Mouse (Mus musculus) hindbrain, embryonic 11.5 days (tissue): Measurements from ENCODE around the gene Spred2. TPM values are rescaled to one million over a fixed set of nuclear protein-coding genes. Genes with fewer than 3 reads are reported as not detected.
"Not testable (repeated sequence)": the region's sequence is repeated elsewhere in the genome, so short reads cannot be mapped to it uniquely, and the experiment has no call there.

Experiments
- ATAC-seq: fragments of 200-750 bp; cut with Nextera tagmentation; 2 replicates; pipeline ENCODE4 v1.8.0; 2017; ENCODE audit warnings: mild to moderate bottlenecking, moderate TSS enrichment, moderate library complexity; ENCODE audit not compliant: low FRiP score
- DNase-seq: peaks from one replicate; pipeline ENCODE4 v3.0.0-alpha.2; 2015; ENCODE audit warnings: low spot score
- H3K27ac ChIP-seq: fragments of 300-500 bp; sonication (generic); 2 replicates; pipeline ENCODE4 v1.5.1; 2014; ENCODE audit warnings: mild to moderate bottlenecking, low read depth, low read length
- H3K27me3 ChIP-seq: fragments of 300-500 bp; sonication (generic); 2 replicates; pipeline ENCODE4 v1.6.1; 2014; ENCODE audit warnings: mild to moderate bottlenecking, low read length, moderate library complexity, mixed read lengths; ENCODE audit not compliant: control insufficient read depth, insufficient read depth
- H3K36me3 ChIP-seq: fragments of 300-500 bp; sonication (generic); 2 replicates; pipeline ENCODE4 v1.6.1; 2014; ENCODE audit warnings: mild to moderate bottlenecking, low read length, moderate library complexity, mixed read lengths; ENCODE audit not compliant: control insufficient read depth, insufficient read depth
- H3K4me1 ChIP-seq: fragments of 300-500 bp; sonication (generic); replicated peaks from 2 replicates; pipeline ENCODE4 v1.6.1; 2014; ENCODE audit warnings: low read length, mixed read lengths; ENCODE audit not compliant: control insufficient read depth, insufficient read depth
- H3K4me2 ChIP-seq: fragments of 300-500 bp; sonication (generic); replicated peaks from 2 replicates; pipeline ENCODE4 v1.6.1; 2014; ENCODE audit warnings: mild to moderate bottlenecking, low read depth, low read length
- H3K4me3 ChIP-seq: fragments of 300-500 bp; sonication (generic); 2 replicates; pipeline ENCODE4 v1.5.1; 2014; ENCODE audit warnings: low read depth, low read length
- H3K9ac ChIP-seq: fragments of 300-500 bp; sonication (generic); 2 replicates; pipeline ENCODE4 v1.6.1; 2014; ENCODE audit warnings: low read depth, low read length
- H3K9me3 ChIP-seq: fragments of 300-500 bp; sonication (generic); 2 replicates; pipeline ENCODE4 v1.6.1; 2016; ENCODE audit warnings: low read length; ENCODE audit not compliant: control insufficient read depth
- WGBS: fragments of 180-500 bp; shearing (Covaris S2); extraction: QIAGEN DNeasy Blood & Tissue Kit; methylation state at CpG from one replicate; pipeline ENCODE4 v1.1.7; 2014; 5-methylcytosine and 5-hydroxymethylcytosine counted together
- polyA plus RNA-seq: library from polyadenylated mRNA; unstranded; fragments of >200 nt; fragmentation: Nextera tagmentation; extraction: Ambion mirVana; gene quantifications from 2 replicates; pipeline ENCODE4 v1.2.1, GENCODE M21; 2014

The Spred2 gene
- polyA plus RNA-seq, 1 experiment from 2014 or later = 6.2 TPM

GRCm38 (mm10) chr11:20022462-20022861 lies 98.3 kb downstream of the Spred2 start:
- H3K36me3 ChIP-seq = peaks cover 30% of the 10 kb centered on the region
- no peaks in the 10 kb centered on the region for H3K4me1 ChIP-seq
- H3K9ac ChIP-seq = no peak overlapping the region
- H3K27ac ChIP-seq = no peak overlapping the region
- H3K27me3 ChIP-seq = no peaks in the 10 kb centered on the region
- no peak overlapping the region for H3K4me3 ChIP-seq
- WGBS = 88% methylated on average over 2 of the region's 2 CpGs
- ATAC-seq (no peak), DNase-seq (no peak)
- H3K4me2 ChIP-seq = no peak overlapping the region
- peaks cover 6% of the 10 kb centered on the region; the same call in 1 of the 2 replicates for H3K9me3 ChIP-seq

GRCm38 (mm10) chr11:20022911-20023482 lies 98.8 kb downstream of the Spred2 start:
- peaks cover 6% of the 10 kb centered on the region; the same call in 1 of the 2 replicates for H3K9me3 ChIP-seq
- DNase-seq (no peak), ATAC-seq (no peak)
- peaks cover 29% of the 10 kb centered on the region for H3K36me3 ChIP-seq
- no peak overlapping the region for H3K4me2 ChIP-seq
- H3K9ac ChIP-seq = no peak overlapping the region
- no peaks in the 10 kb centered on the region for H3K27me3 ChIP-seq
- H3K4me3 ChIP-seq = no peak overlapping the region
- WGBS = 91% methylated on average over 14 of the region's 14 CpGs
- H3K27ac ChIP-seq = no peak overlapping the region
- no peaks in the 10 kb centered on the region for H3K4me1 ChIP-seq

- no peak overlapping the region for H3K4me2 ChIP-seq
- H3K27me3 ChIP-seq = no peaks in the 10 kb centered on the region
- no peak for ATAC-seq
- H3K9ac ChIP-seq = no peak overlapping the region
- peaks cover 5% of the 10 kb centered on the region; the same call in 1 of the 2 replicates for H3K9me3 ChIP-seq
- H3K27ac ChIP-seq = no peak overlapping the region
- WGBS = 65% methylated on average over 11 of the region's 11 CpGs
- no peak for DNase-seq
- peaks cover 7% of the 10 kb centered on the region for H3K36me3 ChIP-seq
- no peaks in the 10 kb centered on the region for H3K4me1 ChIP-seq
- H3K4me3 ChIP-seq = no peak overlapping the region
Observed at GRCm38 (mm10) chr11:20025899-20026298, 101.7 kb downstream of the Spred2 start.

- 83% methylated on average over 9 of the region's 9 CpGs for WGBS
- ATAC-seq (no peak), DNase-seq (no peak)
Observed at GRCm38 (mm10) chr11:20027719-20028118, 103.5 kb downstream of the Spred2 start.

GRCm38 (mm10) chr11:20028396-20028795 lies 104.2 kb downstream of the Spred2 start:
- 88% methylated on average over 6 of the region's 6 CpGs for WGBS
- no peak overlapping the region for H3K9ac ChIP-seq
- DNase-seq (no peak), ATAC-seq (no peak)
- no peaks in the 10 kb centered on the region for H3K4me1 ChIP-seq
- H3K4me3 ChIP-seq = no peak overlapping the region
- H3K4me2 ChIP-seq = no peak overlapping the region
- no peaks in the 10 kb centered on the region for H3K36me3 ChIP-seq
- H3K27me3 ChIP-seq = no peaks in the 10 kb centered on the region
- H3K27ac ChIP-seq = no peak overlapping the region
- no peaks in the 10 kb centered on the region for H3K9me3 ChIP-seq

More at GRCm38 (mm10) chr11:20027719-20028118, 103.5 kb downstream of the Spred2 start:
- Histone ChIP-seq H3K36me3 (no peaks in the 10 kb centered on the region), H3K27ac (no peak overlapping the region), H3K9ac (no peak overlapping the region), H3K4me2 (no peak overlapping the region), H3K4me1 (no peaks in the 10 kb centered on the region), H3K9me3 (no peaks in the 10 kb centered on the region), H3K4me3 (no peak overlapping the region), H3K27me3 (no peaks in the 10 kb centered on the region)

GRCm38 (mm10) chr11:20029014-20029413 lies 104.8 kb downstream of the Spred2 start:
- ATAC-seq (no peak), DNase-seq (no peak)
- H3K4me3 ChIP-seq = no peak overlapping the region
- no peaks in the 10 kb centered on the region for H3K4me1 ChIP-seq
- no peaks in the 10 kb centered on the region for H3K9me3 ChIP-seq
- no peak overlapping the region for H3K4me2 ChIP-seq
- no peaks in the 10 kb centered on the region for H3K27me3 ChIP-seq
- no peak overlapping the region for H3K9ac ChIP-seq
- H3K36me3 ChIP-seq = no peaks in the 10 kb centered on the region
- WGBS = 91% methylated on average over 4 of the region's 4 CpGs
- H3K27ac ChIP-seq = no peak overlapping the region

GRCm38 (mm10) chr11:20030973-20031372 lies 106.8 kb downstream of the Spred2 start:
- H3K4me1 ChIP-seq, H3K4me2 ChIP-seq, H3K9ac ChIP-seq, H3K9me3 ChIP-seq, H3K4me3 ChIP-seq, H3K27ac ChIP-seq, ATAC-seq, H3K36me3 ChIP-seq, DNase-seq, H3K27me3 ChIP-seq: not testable (repeated sequence)
- 93% methylated on average over 5 of the region's 5 CpGs for WGBS

- ATAC-seq (no peak), DNase-seq (peak; percentile 66)
- no peaks in the 10 kb centered on the region for H3K27me3 ChIP-seq
- H3K27ac ChIP-seq = no peak overlapping the region
- H3K4me3 ChIP-seq = no peak overlapping the region
- H3K36me3 ChIP-seq = no peaks in the 10 kb centered on the region
- H3K9me3 ChIP-seq = no peaks in the 10 kb centered on the region
- no peak overlapping the region for H3K9ac ChIP-seq
- no peaks in the 10 kb centered on the region for H3K4me1 ChIP-seq
- H3K4me2 ChIP-seq = no peak overlapping the region
- WGBS = 41% methylated on average over 8 of the region's 8 CpGs
Observed at GRCm38 (mm10) chr11:20031536-20031935, 107.4 kb downstream of the Spred2 start.

- ATAC-seq = no peak
- H3K27ac ChIP-seq = no peak overlapping the region
- no peaks in the 10 kb centered on the region for H3K27me3 ChIP-seq
- no peaks in the 10 kb centered on the region for H3K9me3 ChIP-seq
- no peak for DNase-seq
- no peak overlapping the region for H3K4me2 ChIP-seq
- H3K4me3 ChIP-seq = no peak overlapping the region
- WGBS = 84% methylated on average over 6 of the region's 6 CpGs
- H3K9ac ChIP-seq = no peak overlapping the region
- no peaks in the 10 kb centered on the region for H3K4me1 ChIP-seq
- no peaks in the 10 kb centered on the region for H3K36me3 ChIP-seq
Observed at GRCm38 (mm10) chr11:20033541-20034160, 109.5 kb downstream of the Spred2 start.
